Mouse (Mus musculus): Measurements from ENCODE around the gene Wfikkn1. TPM values are rescaled to one million over a fixed set of nuclear protein-coding genes. Genes with fewer than 3 reads are reported as not detected.
A peak's percentile ranks its signal among the peaks of the same experiment; 100 is the strongest.

The Wfikkn1 gene
- 0.46 and 0.51 TPM in 2 replicates for polyA plus RNA-seq (2015; fragmentation: Nextera tagmentation; extraction: Ambion mirVana)

- no peak for DNase-seq (ENCODE audit: low spot score)
Observed at GRCm38 (mm10) chr17:25880196-25880910, at the start of gene Wfikkn1. Gene Wfikkn1 (minus strand): TSS chr17:25880858.

GRCm38 (mm10) chr17:25925348-25925747 is 44.7 kb upstream of the Wfikkn1 start:
- no peak for DNase-seq (ENCODE audit: low spot score)

- no peak for DNase-seq (ENCODE audit: low spot score)
Observed at GRCm38 (mm10) chr17:25922120-25922519, 41.5 kb upstream of the Wfikkn1 start.

- peak; percentile 99 for DNase-seq (ENCODE audit: low spot score)
Observed at GRCm38 (mm10) chr17:25919786-25920642, 39.4 kb upstream of the Wfikkn1 start.

GRCm38 (mm10) chr17:25919144-25919785 is 38.6 kb upstream of the Wfikkn1 start, which contains the start of gene Rab40c:
Gene Rab40c (minus strand): TSS chr17:25919727.
- peak; percentile 56 for DNase-seq (ENCODE audit: low spot score)

GRCm38 (mm10) chr17:25918037-25918750 is 37.5 kb upstream of the Wfikkn1 start:
- DNase-seq (ENCODE audit: low spot score): no peak

- no peak for DNase-seq (ENCODE audit: low spot score)
Observed at GRCm38 (mm10) chr17:25916931-25917647, 36.4 kb upstream of the Wfikkn1 start.

- no peak for DNase-seq (ENCODE audit: low spot score)
Observed at GRCm38 (mm10) chr17:25914295-25914694, 33.6 kb upstream of the Wfikkn1 start.

- DNase-seq (ENCODE audit: low spot score): no peak
Observed at GRCm38 (mm10) chr17:25913877-25914275, 33.2 kb upstream of the Wfikkn1 start.

GRCm38 (mm10) chr17:25913186-25913876 is 32.7 kb upstream of the Wfikkn1 start:
- DNase-seq (ENCODE audit: low spot score): no peak

- DNase-seq (ENCODE audit: low spot score): no peak
Observed at GRCm38 (mm10) chr17:25911816-25912215, 31.2 kb upstream of the Wfikkn1 start.

GRCm38 (mm10) chr17:25907640-25908039 is 27.0 kb upstream of the Wfikkn1 start:
- DNase-seq (ENCODE audit: low spot score): no peak

GRCm38 (mm10) chr17:25903061-25903460 is 22.4 kb upstream of the Wfikkn1 start:
- DNase-seq (ENCODE audit: low spot score): no peak

GRCm38 (mm10) chr17:25900193-25900592 is 19.5 kb upstream of the Wfikkn1 start:
- no peak for DNase-seq (ENCODE audit: low spot score)

GRCm38 (mm10) chr17:25895891-25896290 is 15.2 kb upstream of the Wfikkn1 start:
- no peak for DNase-seq (ENCODE audit: low spot score)

- no peak for DNase-seq (ENCODE audit: low spot score)
Observed at GRCm38 (mm10) chr17:25895415-25895814, 14.8 kb upstream of the Wfikkn1 start.

- DNase-seq (ENCODE audit: low spot score): peak; percentile 78
Observed at GRCm38 (mm10) chr17:25893975-25894617, 13.4 kb upstream of the Wfikkn1 start.

GRCm38 (mm10) chr17:25888837-25889236 is 8.2 kb upstream of the Wfikkn1 start:
- DNase-seq (ENCODE audit: low spot score): no peak

- no peak for DNase-seq (ENCODE audit: low spot score)
Observed at GRCm38 (mm10) chr17:25887467-25887866, 6.8 kb upstream of the Wfikkn1 start.
